Mouse (Mus musculus): ENCODE data around the gene Gm3839. TPM values are rescaled to one million over a fixed set of nuclear protein-coding genes. Genes with fewer than 3 reads are reported as not detected.

The Gm3839 gene
- polyA plus RNA-seq, 1 experiment from 2014 or later = 6.4 TPM

GRCm38 (mm10) chr14:11248053-11248452 lies 108.5 kb downstream of the Gm3839 start:
- Histone ChIP-seq H3K4me3 (ENCODE audit: low read length) (no peak overlapping the region), H3K4me1 (ENCODE audit: control insufficient read depth, insufficient read depth, low read length) (no peaks in the 10 kb centered on the region), H3K4me2 (ENCODE audit: low read depth, low read length) (no peak overlapping the region), H3K27ac (ENCODE audit: low read length) (no peak overlapping the region), H3K36me3 (ENCODE audit: control insufficient read depth, insufficient read depth) (no peaks in the 10 kb centered on the region), H3K27me3 (ENCODE audit: control insufficient read depth, insufficient read depth, low read length) (no peaks in the 10 kb centered on the region), H3K9ac (ENCODE audit: low read length) (no peak overlapping the region), H3K9me3 (replicated peaks; ENCODE audit: control insufficient read depth, low read length) (no peaks in the 10 kb centered on the region)
- ATAC-seq (replicated peaks; ENCODE audit: extremely low read depth, insufficient read depth, low FRiP score) = no peak

DNA sequence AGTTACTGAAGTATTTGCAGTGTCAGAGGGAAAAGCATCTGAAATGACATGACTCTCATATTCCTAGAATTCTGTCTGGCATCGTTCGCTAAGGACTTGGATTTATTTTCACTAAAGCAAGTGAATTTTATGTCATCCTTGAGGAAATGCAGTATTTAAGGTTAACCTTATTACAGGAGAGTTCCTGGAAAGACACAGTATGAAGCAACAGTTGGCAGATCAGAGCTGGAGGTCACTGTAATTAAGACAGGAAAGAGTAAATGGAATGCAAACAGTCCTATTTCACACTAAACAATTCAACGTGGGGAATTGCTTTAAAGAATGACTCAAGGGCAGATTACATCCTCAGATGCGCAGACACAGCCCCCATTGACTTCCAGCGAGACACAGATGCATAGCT lies 112.0 kb downstream of the Gm3839 start:
- Histone ChIP-seq H3K9me3 (replicated peaks; ENCODE audit: control insufficient read depth, low read length) (no peaks in the 10 kb centered on the region), H3K4me3 (ENCODE audit: low read length) (no peak overlapping the region), H3K4me2 (ENCODE audit: low read depth, low read length) (no peak overlapping the region), H3K27me3 (ENCODE audit: control insufficient read depth, insufficient read depth, low read length) (no peaks in the 10 kb centered on the region), H3K36me3 (ENCODE audit: control insufficient read depth, insufficient read depth) (no peaks in the 10 kb centered on the region), H3K4me1 (ENCODE audit: control insufficient read depth, insufficient read depth, low read length) (no peaks in the 10 kb centered on the region), H3K27ac (ENCODE audit: low read length) (no peak overlapping the region), H3K9ac (ENCODE audit: low read length) (no peak overlapping the region)
- no peak for ATAC-seq (replicated peaks; ENCODE audit: extremely low read depth, insufficient read depth, low FRiP score)
- 56% methylated on average over 5 of the region's 5 CpGs for WGBS

DNA sequence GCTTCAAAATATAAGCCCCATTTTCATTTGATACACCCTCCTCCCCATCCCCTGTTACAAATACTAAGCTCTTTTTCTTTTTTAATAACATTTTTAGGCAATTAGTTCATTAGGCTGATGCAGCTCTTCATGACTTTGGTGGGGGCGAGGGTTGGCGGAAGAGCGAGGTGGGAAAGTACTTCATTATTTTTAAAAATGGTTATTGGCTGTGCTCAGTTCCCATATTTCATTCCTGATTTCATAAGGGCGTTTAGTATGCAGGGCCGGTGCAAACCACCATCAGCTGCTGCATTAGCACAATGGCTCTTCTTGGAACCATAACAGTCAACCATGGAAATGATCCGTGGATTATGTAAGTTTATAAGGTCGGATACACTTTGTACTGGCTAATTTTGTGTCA lies 124.4 kb downstream of the Gm3839 start:
- Histone ChIP-seq H3K4me3 (ENCODE audit: low read length) (no peak overlapping the region), H3K27me3 (ENCODE audit: control insufficient read depth, insufficient read depth, low read length) (no peaks in the 10 kb centered on the region), H3K4me1 (ENCODE audit: control insufficient read depth, insufficient read depth, low read length) (no peaks in the 10 kb centered on the region), H3K4me2 (ENCODE audit: low read depth, low read length) (no peak overlapping the region), H3K27ac (ENCODE audit: low read length) (no peak overlapping the region), H3K9me3 (replicated peaks; ENCODE audit: control insufficient read depth, low read length) (no peaks in the 10 kb centered on the region), H3K9ac (ENCODE audit: low read length) (no peak overlapping the region), H3K36me3 (ENCODE audit: control insufficient read depth, insufficient read depth) (no peaks in the 10 kb centered on the region)
- no peak for ATAC-seq (replicated peaks; ENCODE audit: extremely low read depth, insufficient read depth, low FRiP score)
- whole genome bisulfite sequencing = 81% methylated on average over 7 of the region's 7 CpGs

Small RNAs within 50 kb of the gene (microRNA-seq; reads per million reads assigned to microRNA genes)
- gene Mir5124b = not detected

Other genes starting within 250 kb of the Gm3839 start
- 3.6 and 4.7 TPM in 2 replicates for gene Fhit, start 194.7 kb downstream of the Gm3839 start, polyA plus RNA-seq (2015; fragmentation: Nextera tagmentation; extraction: Ambion mirVana)
- gene Ptprg, start 196.8 kb upstream of the Gm3839 start, polyA plus RNA-seq (2015; fragmentation: Nextera tagmentation; extraction: Ambion mirVana) = 13.4 and 17.4 TPM in 2 replicates